Mouse (Mus musculus): ENCODE results near the gene Tfb2m. TPM values are rescaled to one million over a fixed set of nuclear protein-coding genes. Genes with fewer than 3 reads are reported as not detected.

Tfb2m gene
- polyA plus RNA-seq, 1 experiment from 2014 or later = 34.5 TPM

DNA sequence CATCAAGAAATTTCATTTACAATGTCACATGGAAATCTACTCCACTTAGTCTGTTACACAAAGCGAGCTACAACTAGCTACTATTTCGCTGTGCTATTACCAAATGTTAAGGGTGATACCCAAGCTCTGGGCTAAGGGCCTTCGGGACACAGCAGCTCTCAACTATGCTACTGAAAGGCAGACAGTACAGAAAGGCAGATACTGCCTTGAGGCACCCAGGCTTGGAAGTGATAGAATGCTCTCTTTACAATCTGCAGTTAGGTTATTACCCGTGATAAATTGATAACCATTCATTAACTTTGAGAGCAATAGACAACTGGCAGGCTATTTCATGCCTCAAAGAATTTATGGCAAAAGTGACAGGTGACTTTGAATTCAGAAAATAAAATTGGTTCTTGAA is 65.2 kb downstream of the Tfb2m start:
- no peak overlapping the region for H3K9ac ChIP-seq (replicated peaks; ENCODE audit: low read depth, low read length)
- H3K9me3 ChIP-seq (ENCODE audit: control insufficient read depth, low read depth, low read length) = no peaks in the 10 kb centered on the region
- H3K27me3 ChIP-seq (ENCODE audit: control insufficient read depth, insufficient read depth, low read length) = no peaks in the 10 kb centered on the region
- WGBS = 62% methylated on average over 4 of the region's 4 CpGs
- H3K4me1 ChIP-seq (ENCODE audit: control insufficient read depth, insufficient read depth, low read length) = 0 out of 2 replicates have a peak, but pooled peaks cover 3% of the 10 kb centered on the region
- no peak overlapping the region for H3K27ac ChIP-seq (ENCODE audit: low read length)
- H3K36me3 ChIP-seq (ENCODE audit: control insufficient read depth, insufficient read depth, low read length) = no peaks in the 10 kb centered on the region
- no peak for ATAC-seq (ENCODE audit: insufficient number of reproducible peaks, insufficient read depth, low FRiP score, low read depth)
- H3K4me3 ChIP-seq (ENCODE audit: low read depth, low read length) = no peak overlapping the region
- no peak overlapping the region for H3K4me2 ChIP-seq (replicated peaks; ENCODE audit: low read depth, low read length)

Other genes with a start within 250 kb of the Tfb2m start
- 22.9 and 24.0 TPM in 2 replicates for gene Smyd3, start 28.2 kb downstream of the Tfb2m start, polyA plus RNA-seq (2014; fragmentation: Nextera tagmentation; extraction: Ambion mirVana)
- gene Cnst, start 103 bp upstream of the Tfb2m start, polyA plus RNA-seq (2014; fragmentation: Nextera tagmentation; extraction: Ambion mirVana) = 15.7 and 17.1 TPM in 2 replicates
- gene Sccpdh, start 121.9 kb upstream of the Tfb2m start, polyA plus RNA-seq (2014; fragmentation: Nextera tagmentation; extraction: Ambion mirVana) = 68.4 and 69.0 TPM in 2 replicates
- not detected in 2 replicates for gene Kif28, start 199.0 kb upstream of the Tfb2m start, polyA plus RNA-seq (2014; fragmentation: Nextera tagmentation; extraction: Ambion mirVana)